Mouse (Mus musculus) urinary bladder, adult 2 months (tissue): ENCODE measurements around the gene Prokr1. TPM values are rescaled to one million over a fixed set of nuclear protein-coding genes. Genes with fewer than 3 reads are reported as not detected.

Experiments used
- polyA plus RNA-seq: library from polyadenylated mRNA; depleted of rRNA; stranded (reverse); fragments of >200 nt; gene quantifications from 2 replicates; pipeline ENCODE4 v1.2.3, GENCODE M21; 2012; rRNA removed

Gene Prokr1
- polyA plus RNA-seq, 1 experiment, result 0.72 TPM

Other genes starting within 250 kb of the Prokr1 start
- 0.06 TPM in 1 of 2 replicates, not detected in the other for gene Gkn1, start 239.8 kb downstream of the Prokr1 start, polyA plus RNA-seq
- gene Gkn2, start 217.4 kb downstream of the Prokr1 start, polyA plus RNA-seq, result not detected in 2 replicates
- gene Gkn3, start 201.8 kb downstream of the Prokr1 start, polyA plus RNA-seq, result 25.5 and 32.0 TPM in 2 replicates
- gene Bmp10, start 161.7 kb downstream of the Prokr1 start, polyA plus RNA-seq, result 0.71 and 0.78 TPM in 2 replicates
- gene Arhgap25, start 57.5 kb downstream of the Prokr1 start, polyA plus RNA-seq, result 2.3 and 2.7 TPM in 2 replicates
- 7.5 and 8.1 TPM in 2 replicates for gene Aplf, start 81.5 kb upstream of the Prokr1 start, polyA plus RNA-seq
- gene Efcc1, start 140.1 kb upstream of the Prokr1 start, polyA plus RNA-seq, result 3.9 and 6.0 TPM in 2 replicates
- gene Gp9, start 187.3 kb upstream of the Prokr1 start, polyA plus RNA-seq, result 0.19 and 0.27 TPM in 2 replicates
- 16.3 and 19.2 TPM in 2 replicates for gene Rab43, start 221.4 kb upstream of the Prokr1 start, polyA plus RNA-seq
- gene Gm45140, start 245.1 kb upstream of the Prokr1 start, polyA plus RNA-seq, result 4.8 and 5.9 TPM in 2 replicates
- gene Isy1, start 248.1 kb upstream of the Prokr1 start, polyA plus RNA-seq, result 28.8 and 29.1 TPM in 2 replicates